Mouse (Mus musculus): ENCODE measurements around the gene Pde11a. TPM values are rescaled to one million over a fixed set of nuclear protein-coding genes. Genes with fewer than 3 reads are reported as not detected.
A peak's percentile ranks its signal among the peaks of the same experiment; 100 is the strongest.

Gene Pde11a
- total and polyA plus RNA-seq, 2 experiments from 2014 or later, result 0.58 to 1.0 TPM

- ATAC-seq (no peak), DNase-seq (ENCODE audit: low spot score) (no peak)
- H3K27me3 ChIP-seq (ENCODE audit: insufficient read depth, low read length), result no peaks in the 10 kb centered on the region
- H3K4me3 ChIP-seq (ENCODE audit: low read length), result no peak overlapping the region
- no peak overlapping the region for H3K4me2 ChIP-seq (ENCODE audit: low read depth, low read length)
- H3K9me3 ChIP-seq (ENCODE audit: low read length), result no peaks in the 10 kb centered on the region
- no peaks in the 10 kb centered on the region for H3K36me3 ChIP-seq (ENCODE audit: insufficient read depth, low read length)
- no peak for TF ChIP-seq CTCF (IDR thresholded peaks at IDR 0.05; ENCODE audit: low read depth)
- no peak overlapping the region for H3K27ac ChIP-seq
- H3K4me1 ChIP-seq (ENCODE audit: insufficient read depth, low read length), result no peaks in the 10 kb centered on the region
- 73% methylated on average over 14 of the region's 14 CpGs for WGBS
- H3K9ac ChIP-seq (replicated peaks; ENCODE audit: low read length), result no peak overlapping the region
These were observed 284.7 kb downstream of the Pde11a start for GRCm38 (mm10) chr2:76053748-76054331.

GRCm38 (mm10) chr2:76052897-76053505, 285.6 kb downstream of the Pde11a start:
- 88% methylated on average over 1 of the region's 1 CpGs for WGBS
- no peaks in the 10 kb centered on the region for H3K9me3 ChIP-seq (ENCODE audit: low read length)
- no peak overlapping the region for H3K4me2 ChIP-seq (ENCODE audit: low read depth, low read length)
- no peak overlapping the region for H3K4me3 ChIP-seq (ENCODE audit: low read length)
- no peaks in the 10 kb centered on the region for H3K4me1 ChIP-seq (ENCODE audit: insufficient read depth, low read length)
- H3K9ac ChIP-seq (replicated peaks; ENCODE audit: low read length), result no peak overlapping the region
- no peaks in the 10 kb centered on the region for H3K36me3 ChIP-seq (ENCODE audit: insufficient read depth, low read length)
- H3K27ac ChIP-seq, result no peak overlapping the region
- ATAC-seq (no peak), DNase-seq (ENCODE audit: low spot score) (no peak)
- H3K27me3 ChIP-seq (ENCODE audit: insufficient read depth, low read length), result no peaks in the 10 kb centered on the region
- no peak for TF ChIP-seq CTCF (IDR thresholded peaks at IDR 0.05; ENCODE audit: low read depth)

GRCm38 (mm10) chr2:76051385-76051784, 287.2 kb downstream of the Pde11a start:
- WGBS, result 76% methylated on average over 11 of the region's 11 CpGs
- peak; percentile 26; the same call in 1 of the 2 replicates for TF ChIP-seq CTCF (IDR thresholded peaks at IDR 0.05; ENCODE audit: low read depth)
- DNase-seq (ENCODE audit: low spot score) (no peak), ATAC-seq (no peak)
- no peak overlapping the region for H3K9ac ChIP-seq (replicated peaks; ENCODE audit: low read length)
- H3K4me2 ChIP-seq (ENCODE audit: low read depth, low read length), result no peak overlapping the region
- no peaks in the 10 kb centered on the region for H3K36me3 ChIP-seq (ENCODE audit: insufficient read depth, low read length)
- H3K27me3 ChIP-seq (ENCODE audit: insufficient read depth, low read length), result no peaks in the 10 kb centered on the region
- no peak overlapping the region for H3K4me3 ChIP-seq (ENCODE audit: low read length)
- no peaks in the 10 kb centered on the region for H3K9me3 ChIP-seq (ENCODE audit: low read length)
- H3K27ac ChIP-seq, result no peak overlapping the region
- H3K4me1 ChIP-seq (ENCODE audit: insufficient read depth, low read length), result no peaks in the 10 kb centered on the region

GRCm38 (mm10) chr2:76050911-76051310, 287.7 kb downstream of the Pde11a start:
- Histone ChIP-seq H3K9ac (replicated peaks; ENCODE audit: low read length) (no peak overlapping the region), H3K4me1 (ENCODE audit: insufficient read depth, low read length) (no peaks in the 10 kb centered on the region), H3K27me3 (ENCODE audit: insufficient read depth, low read length) (no peaks in the 10 kb centered on the region), H3K9me3 (ENCODE audit: low read length) (no peaks in the 10 kb centered on the region), H3K27ac (no peak overlapping the region), H3K4me3 (ENCODE audit: low read length) (no peak overlapping the region), H3K36me3 (ENCODE audit: insufficient read depth, low read length) (no peaks in the 10 kb centered on the region), H3K4me2 (ENCODE audit: low read depth, low read length) (no peak overlapping the region)
- no peak for DNase-seq (ENCODE audit: low spot score)
- 69% methylated on average over 4 of the region's 4 CpGs for WGBS
- no peak for ATAC-seq
- no peak for TF ChIP-seq CTCF (IDR thresholded peaks at IDR 0.05; ENCODE audit: low read depth)

GRCm38 (mm10) chr2:76050092-76050491, 288.5 kb downstream of the Pde11a start:
- ATAC-seq (no peak), DNase-seq (ENCODE audit: low spot score) (no peak)
- Histone ChIP-seq H3K27me3 (ENCODE audit: insufficient read depth, low read length) (no peaks in the 10 kb centered on the region), H3K27ac (no peak overlapping the region), H3K9me3 (ENCODE audit: low read length) (no peaks in the 10 kb centered on the region), H3K9ac (replicated peaks; ENCODE audit: low read length) (no peak overlapping the region), H3K4me1 (ENCODE audit: insufficient read depth, low read length) (no peaks in the 10 kb centered on the region), H3K4me3 (ENCODE audit: low read length) (no peak overlapping the region), H3K36me3 (ENCODE audit: insufficient read depth, low read length) (no peaks in the 10 kb centered on the region), H3K4me2 (ENCODE audit: low read depth, low read length) (no peak overlapping the region)
- WGBS, result 68% methylated on average over 10 of the region's 10 CpGs
- TF ChIP-seq CTCF (IDR thresholded peaks at IDR 0.05; ENCODE audit: low read depth), result no peak

- ATAC-seq (no peak), DNase-seq (ENCODE audit: low spot score) (no peak)
- no peaks in the 10 kb centered on the region for H3K4me1 ChIP-seq (ENCODE audit: insufficient read depth, low read length)
- H3K27me3 ChIP-seq (ENCODE audit: insufficient read depth, low read length), result no peaks in the 10 kb centered on the region
- 75% methylated on average over 8 of the region's 8 CpGs for WGBS
- no peak overlapping the region for H3K9ac ChIP-seq (replicated peaks; ENCODE audit: low read length)
- no peak overlapping the region for H3K4me3 ChIP-seq (ENCODE audit: low read length)
- H3K4me2 ChIP-seq (ENCODE audit: low read depth, low read length), result no peak overlapping the region
- no peaks in the 10 kb centered on the region for H3K36me3 ChIP-seq (ENCODE audit: insufficient read depth, low read length)
- no peaks in the 10 kb centered on the region for H3K9me3 ChIP-seq (ENCODE audit: low read length)
- no peak overlapping the region for H3K27ac ChIP-seq
- TF ChIP-seq CTCF (IDR thresholded peaks at IDR 0.05; ENCODE audit: low read depth), result no peak
These were observed 289.0 kb downstream of the Pde11a start for GRCm38 (mm10) chr2:76049529-76049928.

- H3K36me3 ChIP-seq (ENCODE audit: insufficient read depth, low read length), result no peaks in the 10 kb centered on the region
- H3K4me3 ChIP-seq (ENCODE audit: low read length), result no peak overlapping the region
- H3K4me1 ChIP-seq (ENCODE audit: insufficient read depth, low read length), result no peaks in the 10 kb centered on the region
- no peak for TF ChIP-seq CTCF (IDR thresholded peaks at IDR 0.05; ENCODE audit: low read depth)
- ATAC-seq (no peak), DNase-seq (ENCODE audit: low spot score) (peak; percentile 41)
- no peaks in the 10 kb centered on the region for H3K9me3 ChIP-seq (ENCODE audit: low read length)
- WGBS, result 60% methylated on average over 12 of the region's 12 CpGs
- H3K9ac ChIP-seq (replicated peaks; ENCODE audit: low read length), result no peak overlapping the region
- no peaks in the 10 kb centered on the region for H3K27me3 ChIP-seq (ENCODE audit: insufficient read depth, low read length)
- H3K27ac ChIP-seq, result no peak overlapping the region
- no peak overlapping the region for H3K4me2 ChIP-seq (ENCODE audit: low read depth, low read length)
These were observed 290.8 kb downstream of the Pde11a start for GRCm38 (mm10) chr2:76047740-76048139.
